Mouse (Mus musculus): ENCODE measurements around the gene Xbp1. TPM values are rescaled to one million over a fixed set of nuclear protein-coding genes. Genes with fewer than 3 reads are reported as not detected.
"Not testable (repeated sequence)": the region's sequence is repeated elsewhere in the genome, so short reads cannot be mapped to it uniquely, and the experiment has no call there.

Gene Xbp1
- total RNA-seq, 2 experiments from 2014 or later: 68.5 to 76.6 TPM

DNA sequence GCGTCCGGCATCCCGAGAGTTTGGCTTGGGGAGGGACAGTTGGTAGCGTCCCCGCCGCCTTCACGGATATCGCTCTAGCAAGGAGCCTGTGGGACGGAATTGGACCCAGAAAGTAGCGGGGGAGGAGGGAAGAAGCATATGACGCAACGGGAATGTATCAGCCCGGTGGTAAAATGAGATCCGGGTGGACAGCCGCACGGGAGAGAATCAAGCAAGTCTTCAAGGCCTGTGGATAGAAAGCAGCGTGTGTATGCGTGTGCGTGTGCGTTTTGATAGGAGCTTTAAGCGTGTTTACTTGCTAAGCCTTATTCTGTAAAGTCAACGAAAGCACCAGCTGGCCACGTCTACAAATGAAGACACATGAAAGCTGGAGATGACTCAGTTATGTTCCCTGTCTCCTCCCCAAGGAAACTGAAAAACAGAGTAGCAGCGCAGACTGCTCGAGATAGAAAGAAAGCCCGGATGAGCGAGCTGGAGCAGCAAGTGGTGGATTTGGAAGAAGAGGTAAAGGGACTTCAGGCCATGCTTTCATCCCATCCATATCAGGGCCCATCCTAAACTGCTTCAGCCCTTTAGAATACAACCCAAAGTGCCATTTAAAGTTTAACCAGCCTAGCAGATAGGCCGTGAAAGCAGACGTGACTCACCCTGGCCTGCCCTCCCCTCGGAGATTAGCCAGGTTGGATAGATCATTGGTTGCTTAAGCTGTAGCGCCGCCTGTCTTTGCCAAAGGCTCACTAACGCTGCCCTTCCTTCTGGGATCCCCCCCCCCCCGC is 1.2 kb downstream of the Xbp1 start:
- DNase-seq (ENCODE audit: extremely low spot score in 1 of 2, low spot score in 2 of 2): peak; percentile 46 to 80
- intact Hi-C loops (cut with DNase I): loop anchor here (5.0 kb wide), 1 partner anchor 34 kb away; no protein-coding TSS in a partner anchor

DNA sequence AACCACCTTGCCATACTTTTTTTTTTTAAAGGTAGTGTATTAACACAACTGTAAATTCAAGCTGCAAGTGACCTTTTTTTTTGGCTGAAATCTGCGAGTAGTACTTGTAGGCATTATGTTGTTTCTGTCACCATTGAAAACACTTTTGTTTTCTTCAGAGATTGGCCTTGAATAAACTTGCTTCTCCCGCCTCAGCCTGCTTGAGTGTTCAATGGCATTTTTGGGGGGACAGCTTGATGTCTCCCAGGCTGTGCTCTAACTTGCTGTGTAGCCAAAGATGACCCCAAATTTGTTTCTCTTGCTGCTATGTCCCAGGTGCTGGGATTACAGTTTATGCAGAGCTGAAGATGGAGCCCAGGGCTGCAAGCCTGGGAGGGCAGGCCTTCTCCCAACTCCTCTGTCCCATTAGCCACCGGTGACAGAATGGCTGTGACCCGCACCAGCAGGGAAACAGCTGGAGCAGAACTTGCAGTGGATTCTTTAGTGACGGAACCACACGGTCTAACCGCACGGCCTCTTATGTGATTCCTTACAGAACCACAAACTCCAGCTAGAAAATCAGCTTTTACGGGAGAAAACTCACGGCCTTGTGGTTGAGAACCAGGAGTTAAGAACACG is 2.4 kb downstream of the Xbp1 start:
- no peak for DNase-seq (ENCODE audit: extremely low spot score in 1 of 2, low spot score in 2 of 2)
- intact Hi-C loops (cut with DNase I): loop anchor here (5.0 kb wide), 1 partner anchor 36 kb away; no protein-coding TSS in a partner anchor

DNA sequence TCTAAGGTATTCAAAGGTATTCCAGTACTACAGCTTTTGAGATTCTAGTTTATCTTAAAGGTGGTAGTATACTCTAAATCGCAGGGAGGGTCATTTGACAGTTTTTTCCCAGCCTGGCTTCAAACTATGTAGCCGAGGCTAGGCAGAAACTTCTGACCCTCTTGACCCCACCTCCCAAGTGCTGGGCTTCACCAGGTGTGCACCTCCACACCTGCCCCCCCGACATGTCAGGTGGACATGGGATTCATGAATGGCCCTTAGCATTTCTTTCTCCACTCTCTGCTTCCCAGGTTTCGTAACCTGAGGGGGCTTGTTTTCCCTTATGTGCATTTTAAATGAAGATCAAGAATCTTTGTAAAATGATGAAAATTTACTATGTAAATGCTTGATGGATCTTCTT is 5.0 kb downstream of the Xbp1 start:
- intact Hi-C loops (cut with DNase I): no loop called here
- no peak for DNase-seq (ENCODE audit: extremely low spot score in 1 of 2, low spot score in 2 of 2)

- intact Hi-C loops (cut with DNase I): no loop called here
- DNase-seq (ENCODE audit: extremely low spot score in 1 of 2, low spot score in 2 of 2): no peak
Measured at GRCm38 (mm10) chr11:5526573-5527439, 6.3 kb downstream of the Xbp1 start.

- no peak for DNase-seq (ENCODE audit: extremely low spot score in 1 of 2, low spot score in 2 of 2)
- intact Hi-C loops (cut with DNase I): no loop called here
Measured at GRCm38 (mm10) chr11:5527865-5528523, 7.5 kb downstream of the Xbp1 start.

DNA sequence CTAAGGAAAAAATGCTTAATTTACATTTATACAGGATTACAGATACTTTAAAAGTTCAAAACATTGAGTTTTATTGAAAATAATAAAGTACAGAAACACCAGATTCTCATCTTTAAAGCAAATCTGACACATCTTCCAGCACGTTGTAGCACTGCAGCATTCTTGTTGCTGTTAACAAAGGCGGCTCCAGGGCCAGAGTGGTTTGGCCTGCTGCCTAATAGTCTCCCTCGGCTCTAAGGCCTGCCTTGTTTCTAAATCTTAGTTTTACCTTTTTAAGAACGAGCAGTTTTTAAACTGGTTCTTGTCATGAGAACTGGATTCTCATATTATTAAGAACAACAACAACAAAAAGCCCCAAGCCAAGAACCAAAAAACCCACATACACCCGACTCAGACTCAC is 8.4 kb downstream of the Xbp1 start:
- no peak for DNase-seq (ENCODE audit: extremely low spot score in 1 of 2, low spot score in 2 of 2)
- intact Hi-C loops (cut with DNase I): no loop called here

DNA sequence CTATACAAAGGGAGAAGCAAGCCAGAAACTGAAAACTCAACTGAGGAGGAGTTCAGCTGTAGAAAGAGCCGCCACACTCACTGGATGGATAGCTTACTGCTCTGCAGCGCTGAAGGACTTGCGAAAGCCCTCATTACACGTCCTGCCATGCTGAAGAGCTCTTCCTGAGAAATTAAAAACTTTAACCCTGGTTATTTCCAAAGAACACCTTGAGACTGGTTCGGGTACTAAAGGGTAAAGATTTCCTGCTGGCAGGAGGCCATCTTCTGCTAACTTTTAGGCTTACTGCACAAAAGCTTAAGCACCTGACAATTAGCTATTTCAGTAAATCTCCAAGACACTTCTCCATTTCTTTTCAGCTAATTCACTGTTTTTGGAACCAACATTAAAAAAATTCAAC is 9.7 kb downstream of the Xbp1 start:
- intact Hi-C loops (cut with DNase I): no loop called here
- no peak for DNase-seq (ENCODE audit: extremely low spot score in 1 of 2, low spot score in 2 of 2)

- no peak for DNase-seq (ENCODE audit: extremely low spot score in 1 of 2, low spot score in 2 of 2)
- intact Hi-C loops (cut with DNase I): no loop called here
Measured at GRCm38 (mm10) chr11:5530717-5531116, 10.3 kb downstream of the Xbp1 start.

DNA sequence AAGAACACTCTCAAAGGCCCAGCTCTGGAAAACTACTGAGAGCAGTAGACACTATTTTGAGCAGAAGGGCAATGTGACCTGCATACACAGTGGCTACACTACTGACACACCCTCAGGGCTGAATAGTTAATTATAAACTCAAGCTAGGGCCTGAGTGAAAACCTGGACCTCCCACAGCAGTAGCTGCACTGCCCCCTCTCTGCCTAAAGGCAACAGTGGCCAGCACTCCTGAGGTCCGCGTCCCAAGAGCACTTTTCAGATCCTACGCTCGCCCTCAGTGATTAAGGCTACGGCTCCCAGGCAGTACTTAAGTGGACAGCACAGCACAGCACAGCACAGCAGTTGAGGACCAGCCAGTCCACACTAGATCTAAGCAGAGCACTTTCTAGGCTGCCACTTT is 12.6 kb downstream of the Xbp1 start:
- DNase-seq (ENCODE audit: extremely low spot score in 1 of 2, low spot score in 2 of 2): no peak
- intact Hi-C loops (cut with DNase I): no loop called here

DNA sequence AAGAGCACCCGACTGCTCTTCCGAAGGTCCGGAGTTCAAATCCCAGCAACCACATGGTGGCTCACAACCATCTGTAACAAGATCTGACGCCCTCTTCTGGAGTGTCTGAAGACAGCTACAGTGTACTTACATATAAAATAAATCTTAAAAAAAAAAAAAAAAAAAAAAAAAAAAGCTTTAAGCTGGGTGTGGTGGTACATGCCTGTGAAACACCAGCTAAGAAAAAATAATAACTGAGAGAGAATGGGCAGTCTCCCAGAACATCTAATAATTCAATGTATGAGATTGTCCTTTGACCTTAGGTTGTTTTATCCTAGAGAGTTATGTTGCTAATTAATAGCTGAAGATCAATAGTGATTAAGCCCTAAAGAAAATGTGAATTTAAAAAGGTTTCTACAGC is 17.0 kb downstream of the Xbp1 start:
- DNase-seq (ENCODE audit: extremely low spot score in 1 of 2, low spot score in 2 of 2); intact Hi-C loops (cut with DNase I): not testable (repeated sequence)

DNA sequence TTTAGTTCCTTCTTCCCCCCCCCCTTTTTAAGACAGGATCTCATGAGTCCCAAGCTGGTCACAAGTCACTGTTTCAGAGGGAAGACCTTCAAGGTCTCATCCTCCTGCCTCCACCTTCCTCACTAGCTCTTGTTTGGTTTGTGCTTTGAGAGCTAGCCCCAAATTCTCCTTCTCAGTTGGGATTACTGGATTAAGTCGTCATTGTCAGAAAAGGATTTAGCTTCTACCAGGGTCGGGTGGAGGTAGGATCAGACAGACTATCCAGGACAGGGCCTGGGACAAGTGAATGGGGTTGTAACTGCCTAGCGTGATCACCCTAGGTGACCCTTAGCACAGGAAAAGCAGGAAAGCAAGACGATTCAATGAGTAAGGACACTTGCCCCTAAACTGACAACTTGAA is 19.9 kb downstream of the Xbp1 start:
- intact Hi-C loops (cut with DNase I): no loop called here
- DNase-seq (ENCODE audit: extremely low spot score in 1 of 2, low spot score in 2 of 2): no peak

DNA sequence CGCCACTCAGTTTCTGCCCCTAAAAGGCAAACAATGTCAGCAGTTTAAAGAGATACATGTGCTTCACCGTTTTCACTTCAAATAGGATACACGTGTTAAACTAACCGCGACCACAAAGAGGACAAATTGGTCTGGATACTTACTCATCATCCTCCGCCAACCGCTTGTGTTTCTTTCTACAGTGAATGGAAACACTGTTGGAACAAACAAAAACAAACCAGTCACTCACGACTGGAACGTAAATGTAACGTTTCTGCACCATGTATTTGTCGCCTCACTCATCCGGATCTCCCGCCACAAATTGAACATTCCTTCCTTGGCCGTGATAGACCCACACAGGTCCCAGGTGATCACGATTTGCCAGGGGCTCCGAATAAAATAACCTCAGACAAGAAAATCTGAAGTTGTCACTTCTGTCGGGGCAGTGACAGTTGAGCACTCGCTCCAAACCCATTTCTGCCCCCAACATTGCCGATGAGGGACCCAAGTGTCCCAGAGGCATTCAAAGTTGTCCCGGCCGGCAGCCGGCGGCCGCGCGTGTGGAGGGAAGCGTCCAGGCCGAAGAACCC is 20.9 kb downstream of the Xbp1 start:
- intact Hi-C loops (cut with DNase I): no loop called here
- DNase-seq (ENCODE audit: extremely low spot score in 1 of 2, low spot score in 2 of 2): no peak

- peak; percentile 82 to 93 for DNase-seq (ENCODE audit: extremely low spot score in 1 of 2, low spot score in 2 of 2)
- intact Hi-C loops (cut with DNase I): no loop called here
Measured at GRCm38 (mm10) chr11:5541799-5542481, 21.5 kb downstream of the Xbp1 start, which contains the start of gene Ccdc117. Gene Ccdc117, minus strand, starts transcription at chr11:5542187.

DNA sequence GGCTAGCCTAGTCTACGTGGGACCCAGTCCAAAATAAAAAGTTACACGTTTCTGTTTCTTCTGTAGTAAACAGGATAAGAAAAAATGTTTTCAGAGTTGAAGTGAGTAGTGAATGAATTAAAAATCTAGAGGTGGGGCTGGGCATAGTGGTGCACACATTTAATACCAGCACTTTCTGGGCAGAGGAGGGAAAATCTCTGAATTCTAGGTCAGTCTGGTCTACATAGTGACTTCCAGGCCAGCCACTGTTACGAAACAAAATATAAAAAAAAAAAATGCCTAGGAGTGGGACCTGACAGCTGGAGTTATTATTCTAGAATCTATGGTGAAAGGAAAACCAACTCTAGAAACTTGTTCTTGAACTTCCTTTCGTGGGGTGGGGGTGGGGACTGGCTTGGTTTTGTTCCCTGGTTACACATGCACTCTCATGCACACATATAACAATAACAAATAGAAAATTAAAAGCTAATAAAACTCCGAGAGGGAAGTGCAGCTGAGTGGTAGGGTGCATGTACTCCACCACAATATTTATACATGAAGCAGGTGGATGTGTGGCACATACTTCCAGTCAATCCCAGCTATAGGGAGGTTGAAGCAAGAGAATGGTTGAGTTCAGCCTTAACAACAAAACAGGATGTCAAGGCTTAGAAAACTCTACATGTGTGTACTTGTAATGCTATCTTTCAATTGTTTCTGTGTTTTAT is 22.2 kb downstream of the Xbp1 start:
- DNase-seq (ENCODE audit: extremely low spot score in 1 of 2, low spot score in 2 of 2): no peak
- intact Hi-C loops (cut with DNase I): no loop called here

DNA sequence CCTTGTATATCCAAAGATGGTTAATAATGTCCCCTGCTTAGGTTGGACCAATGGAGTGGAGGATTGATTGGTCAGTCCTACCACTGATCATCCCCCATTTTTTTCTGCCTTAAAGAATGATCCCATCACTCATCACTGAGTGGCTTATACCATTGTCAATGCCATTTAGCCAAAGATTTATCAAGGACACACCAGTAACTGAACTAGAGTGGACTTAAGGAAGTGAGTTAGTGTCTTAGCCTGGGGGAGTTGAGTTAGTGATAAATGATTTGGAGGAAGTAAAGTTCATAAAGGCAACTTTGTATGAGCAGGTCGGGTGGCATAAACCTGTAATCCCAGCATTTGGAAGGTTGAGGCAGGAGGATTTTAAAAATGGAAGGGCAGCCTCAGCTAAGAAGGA is 22.8 kb downstream of the Xbp1 start:
- no peak for DNase-seq (ENCODE audit: extremely low spot score in 1 of 2, low spot score in 2 of 2)
- intact Hi-C loops (cut with DNase I): no loop called here

- intact Hi-C loops (cut with DNase I): not testable (repeated sequence)
Measured at GRCm38 (mm10) chr11:5544709-5545108, 24.2 kb downstream of the Xbp1 start.

GRCm38 (mm10) chr11:5545457-5545856 is 25.0 kb downstream of the Xbp1 start:
- intact Hi-C loops (cut with DNase I): no loop called here

More at GRCm38 (mm10) chr11:5544709-5545108, 24.2 kb downstream of the Xbp1 start:
- DNase-seq (ENCODE audit: extremely low spot score in 1 of 2, low spot score in 2 of 2): not testable (repeated sequence)

GRCm38 (mm10) chr11:5546693-5547092 is 26.2 kb downstream of the Xbp1 start:
- intact Hi-C loops (cut with DNase I): no loop called here
- DNase-seq (ENCODE audit: extremely low spot score in 1 of 2, low spot score in 2 of 2): no peak

More at GRCm38 (mm10) chr11:5545457-5545856, 25.0 kb downstream of the Xbp1 start:
- no peak for DNase-seq (ENCODE audit: extremely low spot score in 1 of 2, low spot score in 2 of 2)

Data from left cerebral cortex, postnatal 10 days (tissue).